Mouse (Mus musculus) intestine, postnatal 0 days (tissue): Measurements from ENCODE around the gene Dtnb. TPM values are rescaled to one million over a fixed set of nuclear protein-coding genes. Genes with fewer than 3 reads are reported as not detected.

Experiments
- ATAC-seq: fragments of 200-750 bp; cut with Nextera tagmentation; 2 replicates; pipeline ENCODE4 v1.8.0; 2017; ENCODE audit warnings: mild to moderate bottlenecking, moderate TSS enrichment, moderate library complexity
- H3K27ac ChIP-seq: fragments of 300-500 bp; sonication (generic); 2 replicates; pipeline ENCODE4 v1.5.1; 2014; ENCODE audit warnings: mild to moderate bottlenecking, low read depth, low read length, moderate library complexity
- H3K27me3 ChIP-seq: fragments of 300-500 bp; sonication (generic); replicated peaks from 2 replicates; pipeline ENCODE4 v1.6.1; 2014; ENCODE audit warnings: low read length, mixed read lengths; ENCODE audit not compliant: control insufficient read depth, insufficient read depth
- H3K36me3 ChIP-seq: fragments of 300-500 bp; sonication (generic); 2 replicates; pipeline ENCODE4 v1.6.1; 2014; ENCODE audit warnings: mild to moderate bottlenecking, moderate library complexity; ENCODE audit not compliant: control insufficient read depth, insufficient read depth
- H3K4me1 ChIP-seq: fragments of 300-500 bp; sonication (generic); replicated peaks from 2 replicates; pipeline ENCODE4 v1.6.1; 2014; ENCODE audit warnings: antibody characterized with exemption, low read length, mixed read lengths; ENCODE audit not compliant: control insufficient read depth, insufficient read depth
- H3K4me2 ChIP-seq: fragments of 300-500 bp; sonication (generic); replicated peaks from 2 replicates; pipeline ENCODE4 v1.6.1; 2014; ENCODE audit warnings: low read depth, mild to moderate bottlenecking, moderate library complexity
- H3K4me3 ChIP-seq: fragments of 300-500 bp; sonication (generic); 2 replicates; pipeline ENCODE4 v1.5.1; 2014; ENCODE audit warnings: low read depth, low read length
- H3K9ac ChIP-seq: fragments of 300-500 bp; sonication (generic); 2 replicates; pipeline ENCODE4 v1.6.1; 2014; ENCODE audit warnings: mild to moderate bottlenecking, low read depth, low read length
- H3K9me3 ChIP-seq: fragments of 300-500 bp; sonication (generic); 2 replicates; pipeline ENCODE4 v1.6.1; 2016; ENCODE audit warnings: mixed run types; ENCODE audit not compliant: control insufficient read depth
- CTCF ChIP-seq: sonication (generic); IDR thresholded peaks from 2 replicates; pipeline ENCODE4 v1.5.1; 2016; ENCODE audit warnings: low read depth, mild to moderate bottlenecking, control low read depth, antibody characterized with exemption, moderate library complexity
- WGBS: fragments of 180-500 bp; shearing (Covaris S2); extraction: QIAGEN DNeasy Blood & Tissue Kit; methylation state at CpG from one replicate; pipeline ENCODE4 v1.1.7; 2014; 5-methylcytosine and 5-hydroxymethylcytosine counted together
- polyA plus RNA-seq: library from polyadenylated mRNA; unstranded; fragments of >200 nt; fragmentation: Nextera tagmentation; extraction: Ambion mirVana; gene quantifications from 2 replicates; pipeline ENCODE4 v1.2.1, GENCODE M21; 2015

Gene Dtnb
- polyA plus RNA-seq, 1 experiment from 2014 or later, result 9.8 TPM

DNA sequence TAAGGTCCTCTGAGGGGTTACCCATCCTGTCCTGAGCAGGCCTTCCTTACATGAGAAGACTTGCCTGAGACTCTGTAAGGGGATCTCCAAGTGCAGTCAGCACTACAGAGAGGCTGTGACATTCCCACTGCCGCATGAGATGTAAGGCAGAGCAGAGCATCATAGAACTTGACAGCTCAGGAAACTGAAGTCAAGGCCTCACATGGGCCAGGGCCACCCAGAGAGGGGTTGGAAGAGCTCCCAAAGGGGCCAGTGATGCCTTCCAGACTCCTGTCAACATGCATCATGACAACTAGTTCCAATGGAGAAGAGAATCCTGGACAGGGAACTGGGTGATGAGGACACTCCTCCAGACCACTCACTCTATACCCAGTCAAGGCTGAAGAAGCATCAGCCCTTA lies 215.4 kb downstream of the Dtnb start:
- Histone ChIP-seq H3K4me1 (peaks cover 7% of the 10 kb centered on the region; the same call in 1 of the 2 replicates), H3K36me3 (no peaks in the 10 kb centered on the region), H3K9me3 (no peaks in the 10 kb centered on the region), H3K4me3 (no peak overlapping the region), H3K27ac (no peak overlapping the region), H3K4me2 (no peak overlapping the region), H3K9ac (no peak overlapping the region), H3K27me3 (no peaks in the 10 kb centered on the region)
- ATAC-seq, result no peak
- no peak for TF ChIP-seq CTCF
- WGBS, result 70% methylated on average over 1 of the region's 1 CpGs

DNA sequence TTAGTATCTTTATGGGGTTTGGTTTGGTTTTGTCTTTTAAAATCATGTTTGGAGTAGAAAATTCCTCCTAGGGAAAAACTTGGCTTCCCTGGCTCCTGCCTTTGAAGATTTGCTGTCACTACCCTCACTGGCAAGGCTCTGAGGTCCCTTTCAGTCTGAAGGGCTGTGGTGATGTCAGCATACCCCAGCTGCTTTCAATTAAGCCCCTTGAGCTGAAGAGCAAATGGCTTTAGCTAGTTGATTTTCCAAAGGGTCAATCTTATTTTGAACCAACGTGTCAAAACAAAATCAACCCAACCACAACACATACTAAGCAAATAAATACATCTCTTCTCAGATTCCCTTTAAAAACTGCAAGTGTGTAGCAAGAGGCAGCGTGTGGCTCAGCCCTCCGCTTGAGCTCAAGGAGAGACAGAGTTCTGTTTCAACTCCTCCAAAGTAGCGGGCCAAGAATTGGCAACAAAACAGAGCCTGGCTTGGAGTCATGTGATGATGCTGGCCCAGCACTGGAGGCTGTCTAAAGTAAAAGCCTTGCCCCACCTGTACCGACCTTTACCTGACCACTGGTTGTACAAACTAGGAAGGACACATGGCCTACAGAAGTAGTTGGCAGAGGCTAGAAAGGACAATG lies 216.4 kb downstream of the Dtnb start:
- WGBS, result 57% methylated on average over 5 of the region's 5 CpGs
- no peaks in the 10 kb centered on the region for H3K27me3 ChIP-seq
- no peak overlapping the region for H3K4me2 ChIP-seq
- H3K9ac ChIP-seq, result no peak overlapping the region
- TF ChIP-seq CTCF, result no peak
- ATAC-seq, result no peak
- peaks cover 7% of the 10 kb centered on the region; the same call in 1 of the 2 replicates for H3K4me1 ChIP-seq
- H3K4me3 ChIP-seq, result no peak overlapping the region
- H3K36me3 ChIP-seq, result no peaks in the 10 kb centered on the region
- H3K9me3 ChIP-seq, result no peaks in the 10 kb centered on the region
- H3K27ac ChIP-seq, result no peak overlapping the region

DNA sequence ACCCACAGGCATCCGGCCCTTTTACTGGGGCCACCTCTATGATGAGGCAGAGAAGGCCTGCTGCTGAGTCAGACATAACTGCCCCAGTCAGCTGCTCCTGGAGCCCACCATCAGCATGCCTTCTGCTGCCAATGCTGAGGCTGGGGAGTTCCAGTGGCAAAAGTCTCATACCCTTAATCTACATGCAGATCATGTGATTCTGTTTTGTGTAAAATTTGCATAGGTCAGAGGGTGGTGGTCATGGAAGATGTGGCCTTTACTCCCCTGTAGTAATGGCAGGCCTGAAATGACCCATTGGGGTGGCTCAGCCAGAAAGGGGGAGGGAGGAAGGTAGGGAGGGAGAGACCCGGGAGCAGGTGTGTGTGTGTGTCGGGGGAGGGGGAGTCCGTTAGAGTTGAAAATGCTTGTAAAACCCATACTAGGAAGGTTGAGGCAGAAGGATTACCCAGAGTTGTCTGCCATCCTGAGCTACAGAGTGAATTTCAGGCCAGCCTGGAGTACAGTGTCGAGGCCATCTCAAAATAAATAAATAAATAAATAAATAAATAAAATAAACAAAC lies 217.5 kb downstream of the Dtnb start:
- no peak for TF ChIP-seq CTCF
- ATAC-seq, result no peak
- H3K9ac ChIP-seq, result no peak overlapping the region
- H3K27me3 ChIP-seq, result no peaks in the 10 kb centered on the region
- H3K9me3 ChIP-seq, result no peaks in the 10 kb centered on the region
- no peak overlapping the region for H3K4me2 ChIP-seq
- no peak overlapping the region for H3K27ac ChIP-seq
- H3K4me1 ChIP-seq, result peaks cover 7% of the 10 kb centered on the region; the same call in 1 of the 2 replicates
- WGBS, result 62% methylated on average over 5 of the region's 5 CpGs
- no peak overlapping the region for H3K4me3 ChIP-seq
- H3K36me3 ChIP-seq, result no peaks in the 10 kb centered on the region

DNA sequence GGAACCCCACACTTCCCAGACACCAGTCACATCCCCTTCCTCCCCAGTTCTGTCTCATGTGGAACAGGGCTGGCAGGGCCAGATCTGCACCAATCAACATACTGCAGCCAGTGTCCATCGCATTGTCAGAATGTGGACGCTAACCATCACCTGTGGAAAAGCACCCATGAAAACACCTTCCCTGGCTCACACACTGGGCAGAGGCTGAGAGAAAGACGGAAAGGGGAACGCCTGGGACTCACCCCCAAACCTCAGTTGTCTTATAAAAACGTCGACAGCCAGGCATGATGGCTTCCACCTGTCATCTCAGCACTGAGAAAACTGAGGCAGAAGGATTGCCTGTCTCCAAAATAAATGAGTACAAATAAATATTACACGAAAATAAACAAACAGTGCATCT lies 219.1 kb downstream of the Dtnb start:
- Histone ChIP-seq H3K27ac (no peak overlapping the region), H3K36me3 (no peaks in the 10 kb centered on the region), H3K4me1 (peaks cover 7% of the 10 kb centered on the region; the same call in 1 of the 2 replicates), H3K4me3 (peak overlapping the region; percentile 39), H3K9me3 (no peaks in the 10 kb centered on the region), H3K27me3 (no peaks in the 10 kb centered on the region), H3K9ac (no peak overlapping the region; the same call in 1 of the 2 replicates), H3K4me2 (peak overlapping the region; percentile 66)
- TF ChIP-seq CTCF, result no peak
- 44% methylated on average over 7 of the region's 7 CpGs for WGBS
- no peak for ATAC-seq

DNA sequence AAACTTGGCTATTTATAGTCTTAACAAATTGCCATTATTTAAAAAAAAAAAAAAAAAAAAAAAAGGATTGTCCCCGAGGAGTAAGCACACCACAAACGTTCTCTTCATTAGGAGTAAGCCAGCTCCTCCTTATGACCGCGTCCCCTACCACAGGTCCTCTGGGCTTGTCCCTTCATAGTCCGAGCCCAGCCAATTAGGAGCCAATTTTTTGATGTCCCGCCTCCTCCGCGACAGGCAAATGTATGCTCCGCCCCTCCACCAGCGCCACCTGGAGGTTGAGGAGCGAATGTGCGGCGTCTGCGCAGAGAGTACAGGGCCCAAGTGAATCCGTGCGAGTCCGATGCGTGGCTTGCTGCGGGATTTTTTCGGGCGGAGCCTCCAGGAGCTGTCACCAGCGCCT lies 219.6 kb downstream of the Dtnb start:
- Histone ChIP-seq H3K9ac (peak overlapping the region; percentile 35; the same call in 1 of the 2 replicates), H3K4me3 (peak overlapping the region; percentile 39), H3K9me3 (no peaks in the 10 kb centered on the region), H3K27ac (no peak overlapping the region), H3K4me1 (peaks cover 7% of the 10 kb centered on the region; the same call in 1 of the 2 replicates), H3K27me3 (no peaks in the 10 kb centered on the region), H3K4me2 (peak overlapping the region; percentile 66), H3K36me3 (no peaks in the 10 kb centered on the region)
- peak; percentile 76 for ATAC-seq
- under 1% methylated on average over 22 of the region's 22 CpGs for WGBS
- TF ChIP-seq CTCF, result peak; percentile 99

DNA sequence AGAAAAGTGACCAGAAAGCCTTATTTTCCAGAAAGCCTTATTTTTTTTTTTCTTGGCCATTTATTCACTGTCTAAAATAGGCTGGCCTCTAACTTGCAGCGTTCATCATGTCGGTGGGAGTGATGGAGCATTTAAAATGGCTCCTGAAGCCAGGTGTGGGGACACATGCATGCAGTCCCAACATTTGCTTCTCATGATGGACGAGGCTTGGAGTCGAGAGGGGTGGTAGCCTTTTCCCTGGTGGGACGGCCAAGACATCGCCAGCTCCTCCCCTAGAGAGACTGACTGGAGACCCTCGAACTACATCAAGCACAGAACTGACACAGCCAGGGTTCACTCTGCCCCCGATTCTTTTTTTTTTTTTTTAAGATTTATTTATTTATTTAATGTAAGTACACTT lies 220.1 kb downstream of the Dtnb start:
- Histone ChIP-seq H3K27me3 (no peaks in the 10 kb centered on the region), H3K27ac (no peak overlapping the region), H3K9ac (peak overlapping the region; percentile 35; the same call in 1 of the 2 replicates), H3K9me3 (no peaks in the 10 kb centered on the region), H3K4me2 (peak overlapping the region; percentile 66), H3K4me3 (peak overlapping the region; percentile 39), H3K36me3 (no peaks in the 10 kb centered on the region), H3K4me1 (peaks cover 4% of the 10 kb centered on the region; the same call in 1 of the 2 replicates)
- ATAC-seq, result no peak
- 26% methylated on average over 8 of the region's 8 CpGs for WGBS
- no peak for TF ChIP-seq CTCF
